Mouse (Mus musculus): Measurements from ENCODE around the gene Galnt10.

Galnt10 gene

DNA sequence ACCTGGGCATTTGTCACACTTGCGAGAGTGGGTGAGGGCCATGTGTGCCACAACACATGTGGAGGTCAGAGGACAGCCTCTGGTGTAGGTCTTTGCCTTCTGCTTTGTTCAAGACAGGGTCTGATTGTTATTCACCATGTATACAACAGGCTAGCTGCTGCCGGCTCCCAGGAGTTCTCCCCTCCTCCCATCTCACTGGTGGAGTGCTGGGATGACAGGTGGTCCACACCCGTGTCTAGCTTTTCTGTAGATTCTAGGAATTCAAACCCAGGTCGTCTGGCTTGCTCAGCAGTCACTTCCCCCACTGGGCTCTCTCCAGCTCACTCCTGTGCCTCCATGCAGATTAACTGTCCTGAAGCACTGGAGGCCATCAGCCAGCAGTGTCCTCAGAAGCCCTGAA is 80.7 kb downstream of the Galnt10 start:
- DNase-seq (ENCODE audit: low read depth) = no peak

DNA sequence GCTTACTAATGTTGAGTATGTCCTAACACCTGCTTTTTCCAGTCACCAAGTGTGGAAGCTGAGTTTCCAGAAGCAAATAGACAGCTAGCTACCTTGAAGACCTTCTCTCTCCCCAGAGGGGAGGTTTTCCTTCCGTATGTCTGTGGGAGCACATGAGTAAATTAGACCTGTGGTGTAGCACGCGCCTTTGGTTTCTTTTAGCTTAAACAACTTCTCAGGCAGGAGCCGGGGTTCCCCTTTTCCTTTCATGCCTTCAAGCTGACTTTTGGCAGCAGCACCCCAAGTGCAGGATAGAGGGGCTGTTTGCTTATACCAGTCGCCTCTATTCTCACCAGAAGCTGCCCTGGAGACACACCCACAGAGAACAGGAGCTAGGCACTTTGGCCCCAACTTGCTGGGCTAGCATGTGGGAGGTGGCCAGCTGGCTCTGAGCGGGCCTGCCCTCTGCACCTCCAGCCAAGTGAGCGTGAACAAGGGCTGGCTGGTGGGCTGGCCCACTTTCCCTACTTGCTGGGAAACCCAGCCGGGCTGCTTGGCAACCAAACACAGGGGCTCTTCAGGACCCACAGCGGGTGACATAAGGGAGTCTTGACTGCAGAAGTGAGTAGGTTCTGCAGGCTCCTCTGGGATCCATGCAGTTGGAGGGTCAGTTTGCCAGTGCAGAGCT is 82.2 kb downstream of the Galnt10 start:
- peak; percentile 51 for DNase-seq (ENCODE audit: low read depth)

DNA sequence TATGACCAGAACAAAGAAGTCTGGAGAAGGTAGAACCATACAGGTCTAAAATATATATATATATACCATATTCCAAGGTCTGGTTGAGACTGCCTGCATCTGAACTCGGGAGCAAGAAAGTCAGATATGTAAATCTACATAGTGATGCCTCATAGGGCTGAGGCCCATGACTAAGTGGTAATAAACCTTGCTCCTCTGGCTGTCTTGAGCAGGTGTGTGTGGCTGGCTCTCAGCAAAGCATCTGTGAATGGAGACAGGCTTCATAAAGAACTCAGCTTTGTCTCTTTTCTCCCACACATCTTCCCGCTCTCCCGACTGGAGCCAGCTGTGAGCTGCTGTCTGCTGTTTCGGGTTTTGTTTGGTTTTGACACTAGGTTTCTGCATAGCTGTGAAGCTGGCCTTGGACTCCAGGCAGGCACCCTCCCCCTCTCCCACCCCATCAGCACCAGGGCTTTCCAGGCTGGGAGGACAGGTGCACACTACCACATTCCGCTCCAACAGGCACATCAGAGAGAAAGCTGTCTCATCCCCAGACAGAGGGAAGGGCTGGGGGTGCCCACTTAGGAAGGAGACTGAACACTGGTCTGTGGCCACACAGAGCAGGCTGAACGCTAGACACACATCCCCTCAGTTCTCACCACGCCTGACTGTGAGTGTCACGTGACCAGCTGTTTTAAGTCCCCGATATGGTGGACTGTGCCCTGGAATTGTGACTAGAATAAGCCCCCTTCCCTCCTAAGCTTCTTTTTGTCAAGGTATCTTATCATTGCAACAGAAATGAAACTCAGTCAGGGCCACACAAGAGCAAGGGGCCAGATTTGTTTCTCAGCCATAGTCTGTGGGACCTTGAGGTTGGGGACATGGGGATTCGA is 87.4 kb downstream of the Galnt10 start:
- no peak for DNase-seq (ENCODE audit: low read depth)

DNA sequence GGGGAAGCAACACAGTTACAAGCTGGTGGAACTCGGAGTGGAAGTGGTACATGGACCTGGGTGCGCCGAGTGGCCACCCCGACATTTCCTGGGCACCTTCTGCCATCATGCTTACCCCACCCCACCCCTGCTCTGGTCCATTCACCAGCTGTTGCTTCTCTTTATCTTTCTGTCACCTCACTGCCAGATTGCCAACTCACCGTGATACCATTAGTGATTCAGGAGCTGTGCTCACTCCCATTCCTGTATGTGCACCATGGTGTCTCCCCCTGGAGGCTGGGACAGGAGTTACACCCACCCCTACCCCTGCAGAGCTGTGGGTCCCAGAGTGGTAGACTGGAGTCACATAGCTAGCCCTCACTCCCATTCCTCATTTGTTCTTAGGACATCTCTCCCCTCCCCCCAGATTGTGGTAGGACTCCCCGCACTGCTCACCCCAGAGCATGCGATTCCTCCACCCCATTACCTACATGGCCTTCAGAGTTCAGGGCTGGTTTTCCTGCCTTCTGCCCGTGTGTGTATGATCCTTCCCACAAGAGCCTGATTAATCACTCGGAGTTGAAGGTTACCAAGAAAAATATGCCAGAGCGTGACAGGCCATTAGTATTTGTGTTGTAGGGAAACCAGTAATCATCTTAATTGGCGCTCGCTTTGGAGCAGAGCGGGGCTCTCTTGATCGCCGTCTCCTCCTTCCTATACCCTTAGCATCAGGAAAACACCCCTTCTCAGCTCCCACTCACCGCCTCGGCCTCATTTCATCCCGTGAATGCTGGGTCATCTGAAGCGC is 102.2 kb downstream of the Galnt10 start:
- no peak for DNase-seq (ENCODE audit: low read depth)

DNA sequence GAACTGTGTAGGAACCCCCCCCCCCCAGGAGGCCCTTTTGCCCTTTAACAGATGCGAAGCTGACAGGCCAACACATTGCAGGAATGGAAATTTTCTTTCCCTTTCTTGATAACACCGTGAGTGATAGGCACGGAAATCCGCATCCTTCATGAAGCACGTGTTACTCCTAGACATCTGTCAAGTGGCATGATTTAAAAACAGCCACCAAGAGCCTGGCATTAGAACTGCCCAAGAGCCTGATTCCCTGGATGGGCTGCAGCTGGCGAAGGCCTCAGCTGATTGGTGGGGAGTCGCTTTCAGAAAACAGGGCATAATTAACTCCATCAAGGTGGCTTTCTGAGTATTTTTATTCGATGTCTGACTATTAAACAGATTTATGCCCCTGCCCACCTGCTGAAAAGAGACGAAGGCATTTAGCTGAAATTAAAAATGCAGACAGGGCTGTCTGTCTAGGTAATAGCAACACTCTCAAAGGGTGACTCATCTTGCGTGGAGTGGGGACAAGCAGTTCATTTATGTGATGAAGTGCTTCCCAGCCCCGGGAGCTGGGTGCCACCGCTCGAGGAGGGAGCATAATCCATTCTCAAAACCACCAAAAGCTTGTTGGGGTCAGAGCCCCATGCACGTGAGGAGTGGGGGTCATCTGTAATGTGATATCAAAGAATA is 108.4 kb downstream of the Galnt10 start:
- DNase-seq (ENCODE audit: low read depth) = no peak

DNA sequence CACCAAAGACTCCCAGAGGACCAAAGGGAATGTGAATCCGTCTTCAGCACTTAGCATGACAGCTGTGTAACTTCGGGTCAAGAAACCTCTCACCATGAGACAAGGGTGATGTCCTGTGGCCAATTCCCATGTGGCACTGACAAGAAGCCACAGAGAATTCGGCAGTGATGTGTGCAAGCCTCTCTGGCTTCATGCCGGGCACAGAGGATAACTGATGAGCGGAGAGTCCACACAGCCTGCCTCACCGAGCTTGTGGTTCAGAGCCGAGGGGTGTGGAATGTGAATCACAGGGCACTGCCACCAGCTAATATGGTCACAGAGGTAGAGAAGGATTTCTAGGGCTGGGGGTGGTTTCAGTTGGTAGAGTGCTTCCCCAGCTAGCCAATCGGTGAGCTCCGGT is 113.4 kb downstream of the Galnt10 start:
- no peak for DNase-seq (ENCODE audit: low read depth)

DNA sequence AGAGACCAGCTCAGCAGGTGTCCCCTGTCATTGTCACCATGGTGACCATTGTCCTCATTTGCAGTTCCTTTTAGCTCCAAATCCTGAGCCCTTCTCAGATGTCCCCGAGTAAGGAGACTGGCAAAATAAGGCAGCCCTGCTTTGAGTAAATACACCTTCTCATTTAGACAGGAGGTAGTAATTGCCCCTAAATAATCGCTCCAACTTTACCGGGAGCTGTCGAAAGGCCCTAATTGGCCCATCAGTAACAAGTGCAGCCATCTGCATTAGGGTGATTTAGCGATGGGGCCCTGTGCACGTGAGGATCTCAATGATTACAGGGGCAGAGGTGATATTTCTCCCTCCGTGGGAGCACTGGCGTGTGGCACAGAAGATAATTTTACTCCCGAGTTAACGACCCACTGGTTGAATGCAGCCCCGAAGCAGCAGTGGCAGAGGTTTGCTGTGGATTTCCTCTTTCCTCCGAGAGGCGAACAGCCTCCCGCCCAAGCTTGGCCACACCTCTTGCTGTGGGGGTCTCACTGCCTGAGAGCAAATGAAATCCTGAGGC is 115.3 kb downstream of the Galnt10 start:
- no peak for DNase-seq (ENCODE audit: low read depth)

DNA sequence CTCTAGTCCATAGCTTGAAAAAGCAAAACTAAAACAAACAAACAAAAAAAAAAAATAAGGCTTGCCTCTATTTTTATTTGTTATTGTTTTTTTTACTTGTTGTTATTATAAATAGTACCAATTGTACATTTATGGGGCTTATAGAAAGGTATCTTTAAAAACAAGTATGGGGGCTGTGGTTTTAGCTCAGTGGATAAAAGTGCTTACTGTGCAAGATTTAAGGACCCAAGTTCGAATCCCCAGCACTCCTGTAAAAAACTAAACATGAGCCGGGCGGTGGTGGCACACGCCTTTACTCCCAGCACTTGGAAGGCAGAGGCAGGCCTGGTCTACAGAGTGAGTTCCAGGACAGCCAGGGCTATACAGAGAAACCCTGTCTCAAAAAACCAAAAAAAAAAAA is 116.1 kb downstream of the Galnt10 start:
- no peak for DNase-seq (ENCODE audit: low read depth)

DNA sequence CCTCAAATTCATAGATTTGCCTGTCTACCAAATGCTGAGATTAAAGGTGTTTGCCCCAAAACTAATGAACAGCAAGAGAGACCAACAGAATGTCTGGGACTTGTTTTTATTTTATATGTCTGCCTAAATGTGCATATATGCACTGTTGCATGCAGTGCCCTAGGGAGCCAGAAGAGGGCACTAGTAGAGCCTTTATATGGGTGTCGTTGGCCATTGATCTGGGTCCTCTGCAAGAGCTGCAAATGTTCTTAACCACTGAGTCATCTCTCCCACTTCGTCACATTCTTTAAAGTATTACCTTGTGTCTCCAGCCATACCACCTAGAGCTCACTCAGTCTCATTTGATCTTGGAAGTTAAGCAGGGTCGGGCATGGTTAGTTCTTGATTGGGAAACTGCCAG is 118.9 kb downstream of the Galnt10 start:
- DNase-seq (ENCODE audit: low read depth) = no peak

DNA sequence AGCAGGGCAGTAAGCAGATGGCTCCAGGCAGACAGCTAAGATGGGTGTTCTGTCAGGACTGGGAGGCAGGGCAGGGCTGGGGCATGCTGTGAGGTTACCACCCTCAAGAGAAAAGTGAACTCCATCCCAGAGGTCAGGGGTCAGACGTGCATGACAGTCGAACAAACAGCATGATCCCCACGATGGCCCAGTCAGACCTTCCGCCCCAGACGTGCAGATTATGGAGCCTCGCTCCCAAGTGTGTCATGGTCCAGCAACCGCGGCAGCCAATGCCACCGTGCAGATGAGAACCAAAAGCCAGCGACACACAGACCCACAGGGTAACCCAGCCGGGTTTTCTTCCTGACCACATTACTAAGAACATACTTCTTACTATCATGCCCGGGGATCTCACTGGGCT is 121.4 kb downstream of the Galnt10 start:
- DNase-seq (ENCODE audit: low read depth) = no peak

DNA sequence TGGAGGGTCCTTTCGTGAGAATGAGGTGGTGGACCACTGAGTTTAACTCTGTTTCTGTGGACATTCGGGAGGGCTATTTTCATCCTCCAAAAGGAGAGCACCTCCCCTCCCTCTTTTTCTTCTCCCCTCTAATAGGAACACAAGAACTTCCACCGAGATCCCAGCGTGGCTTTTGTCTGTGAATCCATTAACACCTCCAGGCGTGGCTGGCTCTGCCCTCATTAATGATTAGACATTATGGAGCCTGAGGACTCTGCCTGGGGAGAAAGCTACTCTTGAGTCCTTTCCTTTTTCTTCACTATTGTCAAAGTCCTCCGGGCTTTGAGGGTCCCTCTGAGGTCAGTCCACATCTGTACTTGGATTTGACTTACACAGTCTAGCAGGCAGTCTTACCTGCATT is 121.9 kb downstream of the Galnt10 start:
- DNase-seq (ENCODE audit: low read depth) = no peak

DNA sequence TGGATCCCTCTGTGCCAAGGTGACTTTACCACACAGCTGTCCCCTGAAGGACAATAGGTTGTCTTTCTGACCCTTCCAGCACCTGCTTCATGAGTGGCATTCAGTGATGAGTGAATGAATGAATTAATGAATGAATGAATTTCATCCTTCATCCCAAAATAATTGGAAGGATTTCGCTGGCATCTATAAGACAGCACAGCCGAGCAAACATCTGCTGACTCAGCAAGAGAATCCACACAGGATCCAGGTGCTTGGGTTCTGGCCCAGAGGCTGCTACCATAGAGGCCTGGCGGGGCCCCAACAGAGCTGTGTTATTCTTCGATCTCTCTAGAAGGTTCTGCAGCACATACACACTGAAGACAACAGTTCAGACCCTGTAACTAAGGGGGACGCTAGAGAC is 125.5 kb downstream of the Galnt10 start:
- no peak for DNase-seq (ENCODE audit: low read depth)

DNA sequence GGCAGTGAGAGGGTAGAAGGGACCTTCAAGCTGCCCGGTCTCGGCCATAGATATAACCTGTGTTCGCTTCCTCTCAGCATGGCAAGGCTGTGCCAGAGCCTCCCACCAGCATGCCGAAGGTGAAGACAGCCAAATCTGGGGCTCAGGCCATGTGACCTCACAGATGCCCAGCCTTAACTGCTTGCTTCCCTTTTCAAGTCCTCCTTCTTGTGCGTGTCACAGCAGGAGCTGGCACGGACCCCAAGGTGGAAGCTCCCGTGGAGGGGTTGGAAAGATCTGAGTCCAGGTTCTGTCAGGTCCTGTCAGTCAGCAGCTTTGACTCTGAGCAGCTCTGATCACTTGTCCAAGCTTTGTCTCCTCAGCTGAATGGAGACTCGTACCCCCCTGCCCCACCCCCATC is 126.4 kb downstream of the Galnt10 start:
- no peak for DNase-seq (ENCODE audit: low read depth)

DNA sequence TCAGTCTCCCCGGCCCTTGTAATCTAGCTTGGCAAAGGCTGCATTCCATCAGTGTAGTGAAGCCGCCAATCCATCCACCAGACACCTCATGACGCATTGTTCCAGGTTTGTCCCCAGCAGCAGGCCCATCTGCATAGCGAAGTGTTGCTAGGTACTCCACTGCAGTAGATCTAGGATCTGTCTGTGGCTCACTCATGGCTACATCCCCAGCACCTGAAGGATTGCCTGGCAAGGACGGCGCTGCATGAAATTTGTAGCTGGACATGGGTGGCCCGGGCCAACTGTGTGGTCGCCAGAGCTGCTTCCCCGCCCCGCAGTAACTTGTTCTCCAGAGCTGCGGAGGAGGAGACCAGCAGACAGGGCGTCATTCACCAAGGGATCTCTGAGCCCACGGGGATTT is 128.2 kb downstream of the Galnt10 start:
- no peak for DNase-seq (ENCODE audit: low read depth)

DNA sequence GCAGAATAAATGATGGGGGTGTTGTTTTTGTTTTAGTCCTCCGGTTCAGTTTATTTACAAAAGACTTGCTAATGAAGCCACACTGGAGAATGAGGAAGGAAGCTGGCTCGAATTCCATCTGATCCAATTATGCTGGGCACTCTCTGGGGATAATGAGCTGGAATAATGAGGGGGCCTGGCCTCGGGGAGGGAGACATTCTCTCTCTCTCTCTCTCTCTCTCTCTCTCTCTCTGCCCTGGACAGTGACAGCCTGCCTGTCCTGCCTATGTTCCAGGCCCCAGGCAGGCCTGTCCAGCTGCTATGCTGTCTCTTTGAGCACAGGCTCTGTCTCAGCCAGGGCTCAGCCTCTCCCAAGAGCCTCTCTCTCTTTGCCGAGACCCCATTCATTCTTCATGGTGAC is 128.7 kb downstream of the Galnt10 start:
- DNase-seq (ENCODE audit: low read depth) = no peak

DNA sequence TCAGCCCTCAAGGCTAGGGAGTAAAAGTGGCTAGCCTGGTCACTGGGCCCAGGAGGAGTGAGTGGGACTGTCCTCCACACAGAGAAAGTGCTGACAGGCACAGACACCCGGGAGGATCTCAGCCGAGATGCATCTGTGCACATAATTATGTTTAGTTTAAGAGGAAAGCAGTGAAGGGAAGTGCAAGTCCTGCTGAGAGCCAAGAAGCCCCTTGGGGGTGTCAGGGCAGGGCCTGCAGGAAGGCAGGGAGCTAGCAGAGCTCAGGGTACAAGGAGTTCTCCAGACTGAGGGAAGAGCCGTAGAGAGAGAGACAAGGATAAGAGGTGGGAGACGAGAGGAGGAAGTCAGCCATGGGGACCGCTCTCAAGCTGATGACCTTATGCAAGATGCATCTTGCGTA is 130.6 kb downstream of the Galnt10 start:
- DNase-seq (ENCODE audit: low read depth) = no peak

DNA sequence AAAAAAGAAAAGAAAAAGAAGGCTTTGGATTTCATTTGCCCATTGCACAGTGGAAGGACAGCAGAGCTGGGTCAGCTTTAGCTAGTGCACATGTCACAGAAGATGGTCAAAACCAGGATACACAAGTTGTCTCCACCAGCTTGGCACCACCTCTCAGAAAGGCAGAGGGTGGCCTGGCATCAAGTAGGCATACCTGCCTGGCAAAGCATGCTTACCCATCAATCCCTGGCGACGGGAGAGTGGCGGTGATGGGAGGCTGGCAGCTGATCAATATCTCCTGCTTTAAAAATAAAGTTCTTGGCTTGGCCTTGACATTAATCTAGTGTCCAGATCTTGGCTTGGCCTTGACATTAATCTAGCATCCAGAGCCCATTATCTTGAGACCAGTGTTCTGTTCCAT is 131.3 kb downstream of the Galnt10 start:
- DNase-seq (ENCODE audit: low read depth) = no peak

DNA sequence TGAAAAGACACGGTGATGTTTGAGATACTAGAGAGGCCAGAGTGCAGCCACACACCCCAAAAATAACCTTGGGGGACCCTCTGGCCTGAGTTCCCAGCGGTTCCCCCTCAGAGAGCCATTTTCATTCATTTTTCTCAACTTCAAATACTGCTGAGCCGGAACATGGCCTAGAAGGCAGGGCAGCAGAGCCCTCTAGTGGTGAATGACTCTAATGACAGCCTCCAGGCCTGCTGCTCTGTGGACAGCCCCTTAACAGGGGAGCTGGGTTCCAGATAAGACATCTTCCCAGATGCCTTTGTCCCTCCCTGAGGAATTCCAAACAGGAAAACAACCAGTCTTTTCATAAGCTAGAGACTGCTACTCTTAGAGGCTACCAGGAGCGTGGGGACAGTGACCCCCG is 133.1 kb downstream of the Galnt10 start:
- no peak for DNase-seq (ENCODE audit: low read depth)

DNA sequence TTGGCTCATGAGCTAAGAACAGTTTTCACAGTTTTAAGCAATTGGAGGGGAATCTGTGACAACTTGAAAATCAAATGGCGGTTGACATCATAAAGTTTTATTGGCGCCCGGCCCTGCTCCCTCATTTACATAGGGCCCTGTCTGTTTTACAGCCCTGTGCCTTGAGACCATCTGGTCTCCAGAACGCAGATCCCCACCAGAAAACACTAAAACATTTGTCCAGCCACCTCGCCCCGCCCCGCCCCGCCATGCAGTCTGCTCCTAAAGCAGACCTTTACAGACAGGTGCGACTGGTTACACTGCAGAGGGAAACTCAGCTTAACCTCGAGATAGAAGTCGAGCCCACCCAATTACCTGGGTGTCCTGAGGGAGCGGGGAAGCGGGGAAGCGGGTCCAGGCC is 134.6 kb downstream of the Galnt10 start:
- no peak for DNase-seq (ENCODE audit: low read depth)

DNA sequence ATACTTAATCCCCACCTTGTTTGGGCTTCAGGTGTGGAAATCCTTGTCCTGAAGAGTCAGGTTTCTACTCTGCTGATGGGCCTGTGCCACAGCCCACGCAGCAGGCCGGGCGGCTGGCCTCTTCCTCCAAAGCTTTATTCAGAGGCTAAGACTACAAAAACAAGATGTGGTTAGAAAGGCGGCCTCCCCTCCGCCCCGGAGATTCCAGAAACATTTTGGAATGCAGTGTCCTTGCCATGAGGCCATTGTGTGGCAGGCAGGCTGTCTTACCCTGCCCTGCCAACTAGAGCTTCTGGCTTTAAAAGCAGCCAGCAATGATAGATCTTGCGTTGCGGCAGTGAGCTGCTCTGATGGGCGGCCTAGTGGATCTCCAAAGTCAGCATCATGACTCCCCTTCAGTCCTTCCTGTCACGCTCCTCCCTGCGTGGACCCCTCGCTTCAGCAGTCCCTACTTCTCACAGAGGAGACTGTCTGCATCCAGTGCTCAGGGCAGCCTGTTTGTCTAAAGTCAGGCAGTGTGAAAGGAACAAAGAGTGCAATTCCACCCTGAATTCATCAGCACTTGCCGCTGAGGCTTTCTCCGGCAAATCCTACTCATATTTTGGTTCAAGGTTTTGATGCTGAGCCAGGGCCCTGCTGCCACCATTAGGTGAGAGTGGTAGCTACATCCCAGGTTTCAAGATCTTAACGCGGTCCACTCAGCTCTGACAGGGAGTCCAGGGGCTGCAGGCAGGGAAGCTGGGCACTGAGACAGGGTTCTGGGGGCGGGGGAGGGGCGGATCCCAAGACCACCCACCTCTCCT is 141.6 kb downstream of the Galnt10 start:
- DNase-seq (ENCODE audit: low read depth) = peak; percentile 49

DNA sequence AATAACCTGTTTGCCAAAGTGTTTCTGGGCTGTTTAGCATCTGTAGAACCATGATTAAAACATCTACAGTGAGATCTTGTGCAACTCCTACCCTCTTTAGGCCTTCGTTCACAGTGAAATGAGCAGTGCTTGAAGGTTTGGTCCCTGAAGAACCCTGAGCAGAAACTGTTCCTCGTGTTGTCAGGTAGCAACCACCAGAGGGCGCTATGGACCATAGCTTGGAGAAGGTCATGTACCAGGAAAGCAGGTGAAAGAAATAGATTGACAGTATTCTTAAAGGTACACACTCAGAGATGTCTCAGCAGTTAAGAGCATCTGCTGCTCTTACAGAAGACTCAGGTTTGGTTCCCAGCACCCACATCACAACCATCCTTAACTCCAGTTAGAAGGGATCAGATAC is 142.7 kb downstream of the Galnt10 start:
- DNase-seq (ENCODE audit: low read depth) = no peak
